Mouse (Mus musculus) T-helper 17 cell (primary cell): Measurements from ENCODE around the gene Sdhc.
"Not testable (repeated sequence)": the region's sequence is repeated elsewhere in the genome, so short reads cannot be mapped to it uniquely, and the experiment has no call there.

Source experiments
- in situ Hi-C, 2 experiments: fragments of 300-600 bp; cut with MboI, MseI; formaldehyde crosslinking; loops; 1 replicate in 1 of 2; 2 replicates in 1 of 2; pipeline ENCODE4 v1.15.1; 2025; ENCODE audit warnings: high pct_unique_total_duplicates in 2 of 2

Sdhc gene

GRCm38 (mm10) chr1:171113873-171114299, 36.5 kb downstream of the Sdhc start, which contains the start of gene Cfap126:
Gene Cfap126, plus strand, starts transcription at chr1:171113918.
- in situ Hi-C loops = loop anchor here in 1 of 2 experiments (10.0 kb wide), 1 partner anchor 141 kb away; the partner anchor contains the start of genes Adamts4 and Ndufs2

GRCm38 (mm10) chr1:171112986-171113385, 37.4 kb downstream of the Sdhc start:
- in situ Hi-C loops = loop anchor here in 1 of 2 experiments (10.0 kb wide), 1 partner anchor 142 kb away; the partner anchor contains the start of genes Adamts4 and Ndufs2

- in situ Hi-C loops = loop anchor here in 1 of 2 experiments (10.0 kb wide), 1 partner anchor 143 kb away; the partner anchor contains the start of genes Adamts4 and Ndufs2
Measured at GRCm38 (mm10) chr1:171111781-171112575, 38.4 kb downstream of the Sdhc start.

- in situ Hi-C loops = loop anchor here in 1 of 2 experiments (10.0 kb wide), 1 partner anchor 144 kb away; the partner anchor contains the start of genes Adamts4 and Ndufs2
Measured at GRCm38 (mm10) chr1:171111020-171111780, 39.2 kb downstream of the Sdhc start.

GRCm38 (mm10) chr1:171110659-171111019, 39.8 kb downstream of the Sdhc start:
- in situ Hi-C loops = loop anchor here in 1 of 2 experiments (10.0 kb wide), 1 partner anchor 144 kb away; the partner anchor contains the start of genes Adamts4 and Ndufs2

GRCm38 (mm10) chr1:171109620-171110019, 40.8 kb downstream of the Sdhc start:
- in situ Hi-C loops = loop anchor here in 1 of 2 experiments (10.0 kb wide), 1 partner anchor 145 kb away; the partner anchor contains the start of genes Adamts4 and Ndufs2

- in situ Hi-C loops = no loop called here
Measured at GRCm38 (mm10) chr1:171105226-171105625, 45.2 kb downstream of the Sdhc start.

- in situ Hi-C loops = loop anchor here in 1 of 2 experiments (5.0 kb wide), 1 partner anchor 36 kb away; no protein-coding TSS in a partner anchor
Measured at GRCm38 (mm10) chr1:171103179-171103840, 47.1 kb downstream of the Sdhc start.

GRCm38 (mm10) chr1:171102547-171103177, 47.7 kb downstream of the Sdhc start:
- in situ Hi-C loops = loop anchor here in 1 of 2 experiments (5.0 kb wide), 1 partner anchor 35 kb away; no protein-coding TSS in a partner anchor

- in situ Hi-C loops = loop anchor here in 1 of 2 experiments (5.0 kb wide), 1 partner anchor 35 kb away; no protein-coding TSS in a partner anchor
Measured at GRCm38 (mm10) chr1:171101733-171102546, 48.5 kb downstream of the Sdhc start.

- in situ Hi-C loops = loop anchor here in 1 of 2 experiments (5.0 kb wide), 1 partner anchor 34 kb away; no protein-coding TSS in a partner anchor
Measured at GRCm38 (mm10) chr1:171101033-171101432, 49.4 kb downstream of the Sdhc start.

- in situ Hi-C loops = no loop called here
Measured at GRCm38 (mm10) chr1:171097612-171098011, 52.8 kb downstream of the Sdhc start.

GRCm38 (mm10) chr1:171097136-171097535, 53.3 kb downstream of the Sdhc start:
- in situ Hi-C loops = no loop called here

- in situ Hi-C loops = no loop called here
Measured at GRCm38 (mm10) chr1:171096110-171096964, 54.1 kb downstream of the Sdhc start.

- in situ Hi-C loops = no loop called here
Measured at GRCm38 (mm10) chr1:171094424-171094823, 56.0 kb downstream of the Sdhc start.

GRCm38 (mm10) chr1:171090761-171091160, 59.6 kb downstream of the Sdhc start:
- in situ Hi-C loops = no loop called here

- in situ Hi-C loops = no loop called here
Measured at GRCm38 (mm10) chr1:171089891-171090290, 60.5 kb downstream of the Sdhc start.

GRCm38 (mm10) chr1:171088237-171088869, 62.0 kb downstream of the Sdhc start:
- in situ Hi-C loops = not testable (repeated sequence)
